Mouse (Mus musculus): ENCODE measurements around the gene Tubg2. TPM values are rescaled to one million over a fixed set of nuclear protein-coding genes. Genes with fewer than 3 reads are reported as not detected.
"Not testable (repeated sequence)": the region's sequence is repeated elsewhere in the genome, so short reads cannot be mapped to it uniquely, and the experiment has no call there.

Gene Tubg2
- total RNA-seq, 1 experiment, result 0.31 TPM

DNA sequence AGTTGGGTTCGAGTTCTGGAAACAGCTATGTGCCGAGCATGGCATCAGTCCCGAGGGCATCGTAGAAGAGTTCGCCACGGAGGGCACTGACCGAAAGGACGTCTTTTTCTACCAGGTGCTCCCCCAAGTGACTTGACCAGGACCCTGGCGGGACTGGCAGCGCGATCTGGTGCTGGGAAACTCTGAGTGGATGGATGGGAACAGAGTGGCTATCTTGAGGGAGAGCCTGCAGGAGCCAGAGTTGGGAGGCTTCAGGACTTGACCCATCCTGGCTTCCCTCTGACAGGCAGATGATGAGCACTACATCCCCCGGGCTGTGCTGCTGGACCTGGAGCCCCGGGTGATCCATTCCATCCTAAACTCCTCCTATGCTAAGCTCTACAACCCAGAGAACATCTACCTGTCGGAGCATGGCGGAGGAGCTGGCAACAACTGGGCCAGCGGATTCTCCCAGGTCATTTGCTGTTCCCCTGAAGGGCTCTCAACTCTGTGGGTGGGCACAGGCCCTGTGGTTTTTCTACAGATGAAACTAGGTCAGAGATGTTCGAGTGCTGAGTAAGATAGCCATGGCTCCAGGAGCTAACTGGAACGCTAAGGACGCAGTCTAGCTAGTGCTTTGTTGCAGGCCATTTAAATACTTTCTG, 35.0 kb upstream of the Tubg2 start:
- peak overlapping the region; percentile 80 to 85 for H3K4me3 ChIP-seq (ENCODE audit: insufficient read depth in 1 of 2, low read depth in 1 of 2, low read length in 2 of 2, poor library complexity in 1 of 2, severe bottlenecking in 1 of 2)
- no peaks in the 10 kb centered on the region for H3K9me3 ChIP-seq (ENCODE audit: control insufficient read depth, insufficient read depth, low read depth, low read length)
- H3K27ac ChIP-seq (ENCODE audit: insufficient read depth, low read depth, low read length, poor library complexity, severe bottlenecking), result no peak overlapping the region
- peak overlapping the region; percentile 93 for H3K9ac ChIP-seq (ENCODE audit: insufficient read depth, low read depth, low read length, poor library complexity, severe bottlenecking)
- H3K4me1 ChIP-seq (ENCODE audit: control insufficient read depth in 2 of 2, insufficient read depth in 2 of 2, low read length in 2 of 2, poor library complexity in 1 of 2), result peaks cover 0 to 5% of the 10 kb centered on the region in 2 experiments; a peak in 3 of 4 replicates
- no peak for TF ChIP-seq HCFC1 (IDR thresholded peaks at IDR 0.05; ENCODE audit: borderline replicate concordance, insufficient read depth, low read length)
- no peak for TF ChIP-seq MAFK (IDR thresholded peaks at IDR 0.05; ENCODE audit: insufficient read depth, low read depth, low read length)
- TF ChIP-seq ZNF384 (IDR thresholded peaks at IDR 0.05; ENCODE audit: low read depth, low read length), result no peak
- no peak for TF ChIP-seq CHD2 (IDR thresholded peaks at IDR 0.05; ENCODE audit: low read depth, low read length)
- TF ChIP-seq ZC3H11A (IDR thresholded peaks at IDR 0.05; ENCODE audit: borderline replicate concordance, low read depth, low read length), result no peak
- peaks cover 11% of the 10 kb centered on the region; the same call in 1 of the 2 replicates for H3K36me3 ChIP-seq (ENCODE audit: control insufficient read depth, insufficient read depth, low read length, poor library complexity, severe bottlenecking)
- DNase-seq (ENCODE audit: low read depth, low spot score), result no peak
- in situ Hi-C loops (cut with MboI; ENCODE audit: low sequenced_read_pairs in 2 of 2, unreplicated experiment in 2 of 2), result no loop called here

- H3K4me1 ChIP-seq (ENCODE audit: control insufficient read depth in 2 of 2, insufficient read depth in 2 of 2, low read length in 2 of 2, poor library complexity in 1 of 2); DNase-seq (ENCODE audit: low read depth, low spot score); H3K27ac ChIP-seq (ENCODE audit: insufficient read depth, low read depth, low read length, poor library complexity, severe bottlenecking); H3K9me3 ChIP-seq (ENCODE audit: control insufficient read depth, insufficient read depth, low read depth, low read length); in situ Hi-C loops (cut with MboI; ENCODE audit: low sequenced_read_pairs in 2 of 2, unreplicated experiment in 2 of 2); H3K9ac ChIP-seq (ENCODE audit: insufficient read depth, low read depth, low read length, poor library complexity, severe bottlenecking); H3K4me3 ChIP-seq (ENCODE audit: insufficient read depth in 1 of 2, low read depth in 1 of 2, low read length in 2 of 2, poor library complexity in 1 of 2, severe bottlenecking in 1 of 2): not testable (repeated sequence)
- peaks cover 19% of the 10 kb centered on the region; the same call in 1 of the 2 replicates for H3K36me3 ChIP-seq (ENCODE audit: control insufficient read depth, insufficient read depth, low read length, poor library complexity, severe bottlenecking)
These were observed 31.2 kb upstream of the Tubg2 start for GRCm38 (mm10) chr11:101124494-101124893.

DNA sequence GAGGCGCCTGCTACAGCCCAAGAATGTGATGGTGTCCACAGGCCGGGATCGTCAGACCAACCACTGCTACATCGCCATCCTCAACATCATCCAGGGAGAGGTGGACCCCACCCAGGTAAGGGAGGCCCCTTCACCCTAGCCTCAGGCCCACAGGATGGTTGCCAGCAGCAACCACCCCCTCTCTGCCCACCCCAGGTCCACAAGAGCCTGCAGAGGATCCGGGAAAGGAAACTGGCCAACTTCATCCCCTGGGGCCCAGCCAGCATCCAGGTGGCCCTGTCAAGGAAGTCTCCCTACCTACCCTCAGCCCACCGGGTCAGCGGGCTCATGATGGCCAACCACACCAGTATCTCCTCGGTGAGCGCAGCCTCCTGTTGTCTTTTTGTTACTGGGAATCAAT, 30.7 kb upstream of the Tubg2 start:
- DNase-seq (ENCODE audit: low read depth, low spot score); H3K9ac ChIP-seq (ENCODE audit: insufficient read depth, low read depth, low read length, poor library complexity, severe bottlenecking); in situ Hi-C loops (cut with MboI; ENCODE audit: low sequenced_read_pairs in 2 of 2, unreplicated experiment in 2 of 2); H3K9me3 ChIP-seq (ENCODE audit: control insufficient read depth, insufficient read depth, low read depth, low read length); H3K27ac ChIP-seq (ENCODE audit: insufficient read depth, low read depth, low read length, poor library complexity, severe bottlenecking); H3K4me3 ChIP-seq (ENCODE audit: insufficient read depth in 1 of 2, low read depth in 1 of 2, low read length in 2 of 2, poor library complexity in 1 of 2, severe bottlenecking in 1 of 2); H3K4me1 ChIP-seq (ENCODE audit: control insufficient read depth in 2 of 2, insufficient read depth in 2 of 2, low read length in 2 of 2, poor library complexity in 1 of 2): not testable (repeated sequence)
- H3K36me3 ChIP-seq (ENCODE audit: control insufficient read depth, insufficient read depth, low read length, poor library complexity, severe bottlenecking), result peaks cover 19% of the 10 kb centered on the region; the same call in 1 of the 2 replicates

GRCm38 (mm10) chr11:101127075-101127474, 28.6 kb upstream of the Tubg2 start:
- no peak for DNase-seq (ENCODE audit: low read depth, low spot score)
- Histone ChIP-seq H3K9ac (ENCODE audit: insufficient read depth, low read depth, low read length, poor library complexity, severe bottlenecking) (no peak overlapping the region), H3K9me3 (ENCODE audit: control insufficient read depth, insufficient read depth, low read depth, low read length) (no peaks in the 10 kb centered on the region), H3K4me1 (ENCODE audit: control insufficient read depth in 2 of 2, insufficient read depth in 2 of 2, low read length in 2 of 2, poor library complexity in 1 of 2) (peaks cover 0 to 2% of the 10 kb centered on the region in 2 experiments; a peak in 1 of 4 replicates), H3K4me3 (ENCODE audit: insufficient read depth in 1 of 2, low read depth in 1 of 2, low read length in 2 of 2, poor library complexity in 1 of 2, severe bottlenecking in 1 of 2) (no peak overlapping the region), H3K27ac (ENCODE audit: insufficient read depth, low read depth, low read length, poor library complexity, severe bottlenecking) (no peak overlapping the region), H3K36me3 (ENCODE audit: control insufficient read depth, insufficient read depth, low read length, poor library complexity, severe bottlenecking) (peaks cover 19% of the 10 kb centered on the region; the same call in 1 of the 2 replicates)
- TF ChIP-seq HCFC1 (IDR thresholded peaks at IDR 0.05; ENCODE audit: borderline replicate concordance, insufficient read depth, low read length) (no peak), CHD2 (IDR thresholded peaks at IDR 0.05; ENCODE audit: low read depth, low read length) (no peak), MAFK (IDR thresholded peaks at IDR 0.05; ENCODE audit: insufficient read depth, low read depth, low read length) (no peak), ZC3H11A (IDR thresholded peaks at IDR 0.05; ENCODE audit: borderline replicate concordance, low read depth, low read length) (no peak), ZNF384 (IDR thresholded peaks at IDR 0.05; ENCODE audit: low read depth, low read length) (no peak)
- in situ Hi-C loops (cut with MboI; ENCODE audit: low sequenced_read_pairs in 2 of 2, unreplicated experiment in 2 of 2), result no loop called here

DNA sequence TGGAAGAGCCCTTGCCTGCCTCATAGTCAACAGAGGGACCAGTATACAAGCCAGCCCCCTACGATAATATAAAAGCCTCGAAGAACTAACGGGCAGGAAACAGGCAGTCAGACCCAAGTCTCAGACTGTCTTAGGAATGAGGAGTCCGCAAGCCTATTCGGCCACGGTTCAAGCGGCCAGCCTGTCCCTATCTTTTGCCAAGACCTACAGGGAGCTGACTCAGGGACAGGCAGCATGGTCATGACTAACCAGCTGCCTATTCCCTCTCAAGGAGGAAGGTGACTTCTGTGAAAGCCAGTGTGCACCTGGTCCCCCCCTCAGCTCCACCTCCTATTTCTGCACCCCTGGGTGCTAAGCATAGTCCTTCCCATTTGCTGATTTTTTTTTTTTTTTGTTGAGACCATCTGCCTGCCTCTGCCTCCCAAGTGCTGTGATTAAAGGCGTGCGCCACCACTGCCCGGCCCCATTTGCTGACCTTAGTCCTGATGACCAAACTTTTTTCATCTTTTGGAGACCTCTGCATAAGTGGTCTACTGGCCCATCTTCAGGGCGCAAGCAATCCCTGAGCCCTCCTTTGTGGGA, 26.6 kb upstream of the Tubg2 start:
- in situ Hi-C loops (cut with MboI; ENCODE audit: low sequenced_read_pairs in 2 of 2, unreplicated experiment in 2 of 2), result no loop called here
- H3K36me3 ChIP-seq (ENCODE audit: control insufficient read depth, insufficient read depth, low read length, poor library complexity, severe bottlenecking), result peaks cover 15% of the 10 kb centered on the region; the same call in 1 of the 2 replicates
- TF ChIP-seq MAFK (IDR thresholded peaks at IDR 0.05; ENCODE audit: insufficient read depth, low read depth, low read length) (no peak), HCFC1 (IDR thresholded peaks at IDR 0.05; ENCODE audit: borderline replicate concordance, insufficient read depth, low read length) (no peak), ZC3H11A (IDR thresholded peaks at IDR 0.05; ENCODE audit: borderline replicate concordance, low read depth, low read length) (no peak), CHD2 (IDR thresholded peaks at IDR 0.05; ENCODE audit: low read depth, low read length) (no peak), ZNF384 (IDR thresholded peaks at IDR 0.05; ENCODE audit: low read depth, low read length) (no peak)
- DNase-seq (ENCODE audit: low read depth, low spot score), result no peak
- no peak overlapping the region for H3K27ac ChIP-seq (ENCODE audit: insufficient read depth, low read depth, low read length, poor library complexity, severe bottlenecking)
- no peaks in the 10 kb centered on the region for H3K9me3 ChIP-seq (ENCODE audit: control insufficient read depth, insufficient read depth, low read depth, low read length)
- H3K9ac ChIP-seq (ENCODE audit: insufficient read depth, low read depth, low read length, poor library complexity, severe bottlenecking), result no peak overlapping the region
- no peak overlapping the region for H3K4me3 ChIP-seq (ENCODE audit: insufficient read depth in 1 of 2, low read depth in 1 of 2, low read length in 2 of 2, poor library complexity in 1 of 2, severe bottlenecking in 1 of 2)
- peaks cover 0 to 2% of the 10 kb centered on the region in 2 experiments; a peak in 1 of 4 replicates for H3K4me1 ChIP-seq (ENCODE audit: control insufficient read depth in 2 of 2, insufficient read depth in 2 of 2, low read length in 2 of 2, poor library complexity in 1 of 2)

Data from ES-E14 (cell line).